ENCODE assay signal across 23 mouse cellular contexts in genomic region chr1:86449966-86450365, GRCm38 (mm10). TPM values are rescaled to one million over a fixed set of nuclear protein-coding genes. Genes with fewer than 3 reads are reported as not detected.
DNase-seq lines count a peak whose midpoint lies in the region; ATAC-seq and TF ChIP-seq lines count a peak whose summit lies in the region.
"Had no signal": no experiment of that assay in that cellular context is flagged by ENCODE, and none has a peak within 500 bp of the region (broad histone marks: within the 10 kb centered on the region; RNA-seq: fewer than 3 reads in every experiment).

No protein-coding gene starts in this region.

- 0 out of 2 replicates have a peak overlapping the region, but pooled peaks have one; percentile 20 for H3K27ac ChIP-seq in heart, embryonic 15.5 days
- H3K27ac ChIP-seq in neural tube, embryonic 11.5 days (ENCODE audit: low read depth, low read length), result no peak overlapping the region
- no peak overlapping the region for H3K27ac ChIP-seq in intestine, embryonic 14.5 days (ENCODE audit: low read depth)
- H3K27ac ChIP-seq in stomach, postnatal 0 days (replicated peaks), result peak overlapping the region; percentile 58; the same call in 1 of the 2 replicates
- H3K27ac ChIP-seq: hindbrain, embryonic 14.5 days had no signal

- TF ChIP-seq CTCF in stomach, postnatal 0 days (IDR thresholded peaks at IDR 0.05; ENCODE audit: low read depth), result peak; percentile 46

- 50% methylated on average over 6 of the region's 6 CpGs for WGBS in heart, embryonic 15.5 days
- 46% methylated on average over 6 of the region's 6 CpGs for WGBS in neural tube, embryonic 11.5 days
- 40% methylated on average over 6 of the region's 6 CpGs for WGBS in intestine, embryonic 14.5 days
- WGBS in stomach, postnatal 0 days, result 32% methylated on average over 6 of the region's 6 CpGs

- no peaks in the 10 kb centered on the region for H3K36me3 ChIP-seq in heart, embryonic 15.5 days
- no peaks in the 10 kb centered on the region for H3K36me3 ChIP-seq in neural tube, embryonic 11.5 days (ENCODE audit: control insufficient read depth, insufficient read depth, low read length)
- no peaks in the 10 kb centered on the region for H3K36me3 ChIP-seq in intestine, embryonic 14.5 days (ENCODE audit: control insufficient read depth, insufficient read depth, low read length)
- H3K36me3 ChIP-seq in stomach, postnatal 0 days (ENCODE audit: control insufficient read depth, insufficient read depth, low read length), result no peaks in the 10 kb centered on the region

- no peaks in the 10 kb centered on the region for H3K27me3 ChIP-seq in heart, embryonic 15.5 days
- H3K27me3 ChIP-seq in neural tube, embryonic 11.5 days (ENCODE audit: control insufficient read depth, insufficient read depth, low read length), result no peaks in the 10 kb centered on the region
- no peaks in the 10 kb centered on the region for H3K27me3 ChIP-seq in intestine, embryonic 14.5 days (replicated peaks; ENCODE audit: control insufficient read depth, insufficient read depth, low read length)
- H3K27me3 ChIP-seq in stomach, postnatal 0 days (ENCODE audit: control insufficient read depth, insufficient read depth, low read length), result no peaks in the 10 kb centered on the region

- no peak overlapping the region for H3K9ac ChIP-seq in heart, embryonic 15.5 days
- no peak overlapping the region for H3K9ac ChIP-seq in neural tube, embryonic 11.5 days (ENCODE audit: low read length)
- no peak overlapping the region for H3K9ac ChIP-seq in intestine, embryonic 14.5 days (ENCODE audit: low read length)
- H3K9ac ChIP-seq in stomach, postnatal 0 days (ENCODE audit: low read length), result no peak overlapping the region
- H3K9ac ChIP-seq: hindbrain, embryonic 14.5 days had no signal

- no peaks in the 10 kb centered on the region for H3K9me3 ChIP-seq in heart, embryonic 15.5 days (replicated peaks)
- H3K9me3 ChIP-seq in neural tube, embryonic 11.5 days (ENCODE audit: control insufficient read depth, low read length), result no peaks in the 10 kb centered on the region
- no peaks in the 10 kb centered on the region for H3K9me3 ChIP-seq in intestine, embryonic 14.5 days (ENCODE audit: control insufficient read depth, low read length)
- H3K9me3 ChIP-seq in stomach, postnatal 0 days (ENCODE audit: control insufficient read depth, low read length), result no peaks in the 10 kb centered on the region

- ATAC-seq in heart, embryonic 15.5 days (replicated peaks; ENCODE audit: insufficient number of reproducible peaks, insufficient read depth, low FRiP score, low read depth), result no peak
- no peak for ATAC-seq in neural tube, embryonic 11.5 days (ENCODE audit: insufficient read depth, low FRiP score, low TSS enrichment)
- 0 out of 2 replicates have a peak, but pooled peaks have one; percentile 58 for ATAC-seq in intestine, embryonic 14.5 days (replicated peaks; ENCODE audit: low FRiP score, low TSS enrichment, low read depth)
- peak; percentile 56 for ATAC-seq in stomach, postnatal 0 days (ENCODE audit: low FRiP score, low TSS enrichment)

- TF ChIP-seq EP300 in stomach, postnatal 0 days (optimal IDR thresholded peaks at IDR 0.05), result no peak

- intact Hi-C loops in heart, postnatal 36 days (cut with DNase I), result loop anchor here (2.0 kb wide), 1 partner anchor 15 kb away; no protein-coding TSS in a partner anchor

- H3K4me3 ChIP-seq in heart, embryonic 15.5 days, result no peak overlapping the region
- H3K4me3 ChIP-seq in neural tube, embryonic 11.5 days (ENCODE audit: low read depth, low read length), result no peak overlapping the region
- H3K4me3 ChIP-seq in intestine, embryonic 14.5 days (ENCODE audit: low read depth, low read length), result no peak overlapping the region
- no peak overlapping the region for H3K4me3 ChIP-seq in stomach, postnatal 0 days (ENCODE audit: low read depth, low read length)

- no peak overlapping the region for H3K4me2 ChIP-seq in heart, embryonic 15.5 days
- no peak overlapping the region for H3K4me2 ChIP-seq in neural tube, embryonic 11.5 days (ENCODE audit: low read depth)
- no peak overlapping the region for H3K4me2 ChIP-seq in intestine, embryonic 14.5 days (ENCODE audit: low read length)
- no peak overlapping the region for H3K4me2 ChIP-seq in stomach, postnatal 0 days (replicated peaks; ENCODE audit: low read depth)
- H3K4me2 ChIP-seq: hindbrain, embryonic 14.5 days; midbrain, embryonic 11.5 days had no signal

- H3K4me1 ChIP-seq in heart, embryonic 15.5 days (replicated peaks), result peaks cover 13% of the 10 kb centered on the region
- H3K4me1 ChIP-seq in neural tube, embryonic 11.5 days (ENCODE audit: control insufficient read depth, insufficient read depth, low read length), result no peaks in the 10 kb centered on the region
- H3K4me1 ChIP-seq in intestine, embryonic 14.5 days (replicated peaks; ENCODE audit: control insufficient read depth, insufficient read depth, low read length), result peaks cover 11% of the 10 kb centered on the region
- H3K4me1 ChIP-seq in stomach, postnatal 0 days (replicated peaks; ENCODE audit: control insufficient read depth, insufficient read depth), result peaks cover 5% of the 10 kb centered on the region

- no peak for DNase-seq in heart, postnatal 36 days
- peak; percentile 7 for DNase-seq in neural tube, embryonic 11.5 days (ENCODE audit: low spot score)
- no peak for DNase-seq in neural tube, embryonic 10.5 days (ENCODE audit: extremely low spot score, low spot score)
- no peak for DNase-seq in intestine, embryonic 14.5 days (ENCODE audit: low spot score)
- peak; percentile 68 for DNase-seq in stomach, postnatal 0 days (ENCODE audit: low spot score)
- DNase-seq in retina, postnatal 1 day, result no peak
- no peak for DNase-seq in ovary, adult 18-20 months (ENCODE audit: low spot score)
- DNase-seq: adrenal gland, postnatal 14 days; cerebellum, adult 2 months; heart, adult 18-20 months; kidney, adult 9 months; liver; lung, adult 2 months; right cerebral cortex, postnatal 14 days; thymus, adult 2 months had no signal

RNA-seq across cellular contexts. Expression of gene Tex44, which starts 23.8 kb away (rescaled TPM):
- not detected in 2 replicates for polyA plus RNA-seq in heart, embryonic 15.5 days (2015; fragmentation: Nextera tagmentation; extraction: Ambion mirVana)
- not detected for total RNA-seq in heart, postnatal 36 days (2021)
- not detected in 2 replicates for polyA plus RNA-seq in neural tube, embryonic 11.5 days (2014; fragmentation: Nextera tagmentation; extraction: Ambion mirVana)
- not detected in 2 replicates for polyA plus RNA-seq in intestine, embryonic 14.5 days (2014; fragmentation: Nextera tagmentation; extraction: Ambion mirVana)
- polyA plus RNA-seq in stomach, postnatal 0 days (2015; fragmentation: Nextera tagmentation; extraction: Ambion mirVana), result not detected in 2 replicates
- total RNA-seq: adrenal gland, postnatal 14 days; gastrocnemius, adult 8-10 months; heart, adult 18-20 months; layer of hippocampus, adult 8-10 months; left cerebral cortex, adult 8-10 months had no signal
- polyA plus RNA-seq: cerebellum, adult 2 months; cortical plate, adult 2 months; heart, embryonic 16.5 days; hindbrain, embryonic 14.5 days; midbrain, embryonic 11.5 days had no signal

RNA-seq across cellular contexts. Expression of gene Nmur1, which starts 23.9 kb away (rescaled TPM):
- not detected in 2 replicates for polyA plus RNA-seq in heart, embryonic 15.5 days (2015; fragmentation: Nextera tagmentation; extraction: Ambion mirVana)
- not detected for total RNA-seq in heart, postnatal 36 days (2021)
- polyA plus RNA-seq in neural tube, embryonic 11.5 days (2014; fragmentation: Nextera tagmentation; extraction: Ambion mirVana), result 0.35 TPM in 1 of 2 replicates, not detected in the other
- not detected in 2 replicates for polyA plus RNA-seq in intestine, embryonic 14.5 days (2014; fragmentation: Nextera tagmentation; extraction: Ambion mirVana)
- 0.52 and 0.56 TPM in 2 replicates for polyA plus RNA-seq in stomach, postnatal 0 days (2015; fragmentation: Nextera tagmentation; extraction: Ambion mirVana)
- total RNA-seq: adrenal gland, postnatal 14 days; gastrocnemius, adult 8-10 months; heart, adult 18-20 months; layer of hippocampus, adult 8-10 months had no signal
- polyA plus RNA-seq: heart, embryonic 16.5 days; hindbrain, embryonic 14.5 days; midbrain, embryonic 11.5 days had no signal

Comparison
In these comparisons a context has a peak if more than half of its experiments do, and no peak if none do; other contexts are left out.
1. DNase-seq: peak in neural tube, embryonic 11.5 days (single experiment) and stomach, postnatal 0 days (single experiment); none in heart, postnatal 36 days (0 of 2), neural tube, embryonic 10.5 days (single experiment), intestine, embryonic 14.5 days (single experiment), retina, postnatal 1 day (single experiment) and ovary, adult 18-20 months (single experiment).
2. ATAC-seq: peak in intestine, embryonic 14.5 days (single experiment) and stomach, postnatal 0 days (single experiment); none in heart, embryonic 15.5 days (single experiment) and neural tube, embryonic 11.5 days (single experiment).
3. H3K27ac ChIP-seq: peak in heart, embryonic 15.5 days (single experiment) and stomach, postnatal 0 days (single experiment); none in neural tube, embryonic 11.5 days (single experiment) and intestine, embryonic 14.5 days (single experiment).